Mouse (Mus musculus): ENCODE data around the gene Camk2n2.
"Not testable (repeated sequence)": the region's sequence is repeated elsewhere in the genome, so short reads cannot be mapped to it uniquely, and the experiment has no call there.

The Camk2n2 gene

GRCm38 (mm10) chr16:20621191-20621990 lies at the start of gene Camk2n2:
TSS of gene Camk2n2 (minus strand) at chr16:20621287.
- peak; percentile 59 to 76 for DNase-seq (ENCODE audit: low spot score in 2 of 2)

- no peak for DNase-seq (ENCODE audit: low spot score in 2 of 2)
These were observed 49.2 kb upstream of the Camk2n2 start for GRCm38 (mm10) chr16:20670291-20670690.

- not testable (repeated sequence) for DNase-seq (ENCODE audit: low spot score in 2 of 2)
These were observed 46.9 kb upstream of the Camk2n2 start, which contains the start of gene Eif4g1 for GRCm38 (mm10) chr16:20668013-20668412. TSS of gene Eif4g1 (plus strand) at chr16:20668313.

- no peak for DNase-seq (ENCODE audit: low spot score in 2 of 2)
These were observed 36.6 kb upstream of the Camk2n2 start for GRCm38 (mm10) chr16:20657661-20658060.

DNA sequence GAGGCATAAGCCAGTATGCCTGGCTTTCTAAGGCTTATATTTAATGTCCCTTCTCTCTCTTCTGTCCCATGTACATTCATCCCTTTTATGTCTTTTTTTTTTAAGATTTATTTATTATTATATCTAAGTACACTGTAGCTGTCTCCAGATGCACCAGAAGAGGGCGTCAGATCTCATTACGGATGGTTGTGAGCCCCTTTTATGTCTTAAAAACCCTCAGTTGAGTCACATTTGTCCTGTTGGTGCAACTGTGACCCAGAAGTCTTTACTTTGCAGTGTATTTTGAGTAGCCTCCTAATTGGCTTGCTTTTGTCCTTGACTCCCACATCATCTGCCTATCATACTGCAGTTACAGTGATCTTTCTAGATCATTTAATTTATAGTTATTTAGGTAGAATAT lies 32.2 kb upstream of the Camk2n2 start:
- no peak for DNase-seq (ENCODE audit: low spot score in 2 of 2)

- DNase-seq (ENCODE audit: low spot score in 2 of 2) = no peak
These were observed 30.8 kb upstream of the Camk2n2 start for GRCm38 (mm10) chr16:20651947-20652310.

DNA sequence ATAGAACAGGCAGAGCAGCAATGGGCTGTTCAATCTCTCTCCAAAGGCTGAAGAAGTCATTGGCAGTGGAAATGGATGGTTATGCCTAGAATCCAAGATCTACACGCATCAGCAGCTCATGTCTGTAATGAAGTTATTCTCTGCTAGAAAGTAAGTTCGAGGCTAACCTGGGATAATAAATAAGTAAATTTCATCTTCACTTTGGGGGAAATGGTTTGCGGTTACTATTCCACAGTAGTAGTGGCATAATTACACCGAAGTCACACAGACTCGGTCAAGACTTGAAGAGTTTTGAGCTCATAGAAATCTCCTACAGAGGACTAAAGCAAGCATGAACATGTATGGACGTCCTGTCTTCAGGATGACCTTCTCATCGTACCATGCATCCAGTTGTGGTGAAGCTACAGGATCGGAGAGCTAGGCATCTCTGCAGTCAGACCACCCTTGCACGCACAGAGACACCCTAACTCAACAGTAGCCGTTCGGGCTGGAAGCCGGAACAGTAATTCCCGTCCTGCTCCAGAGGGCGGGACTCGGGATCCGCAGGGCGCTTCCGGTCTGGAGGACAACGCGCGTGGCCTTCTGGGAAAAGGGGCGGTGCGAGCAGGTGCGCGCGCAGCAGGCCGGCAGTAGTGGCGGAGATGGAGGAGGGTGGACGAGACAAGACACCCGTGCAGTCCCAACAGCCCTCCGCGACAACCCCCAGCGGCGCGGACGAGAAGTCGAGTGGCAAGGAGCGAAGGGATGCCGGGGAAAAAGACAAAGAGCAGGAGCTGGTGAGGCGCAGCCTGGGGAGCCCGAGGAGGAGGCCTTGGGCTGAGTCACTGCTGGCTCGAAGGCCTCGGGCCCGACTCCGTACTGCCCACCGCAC lies 30.2 kb upstream of the Camk2n2 start, which contains the start of gene Psmd2:
TSS of gene Psmd2 (plus strand) at position 577 of the 871 bp plus-strand sequence.
- peak; percentile 96 to 99 for DNase-seq (ENCODE audit: low spot score in 2 of 2)

DNA sequence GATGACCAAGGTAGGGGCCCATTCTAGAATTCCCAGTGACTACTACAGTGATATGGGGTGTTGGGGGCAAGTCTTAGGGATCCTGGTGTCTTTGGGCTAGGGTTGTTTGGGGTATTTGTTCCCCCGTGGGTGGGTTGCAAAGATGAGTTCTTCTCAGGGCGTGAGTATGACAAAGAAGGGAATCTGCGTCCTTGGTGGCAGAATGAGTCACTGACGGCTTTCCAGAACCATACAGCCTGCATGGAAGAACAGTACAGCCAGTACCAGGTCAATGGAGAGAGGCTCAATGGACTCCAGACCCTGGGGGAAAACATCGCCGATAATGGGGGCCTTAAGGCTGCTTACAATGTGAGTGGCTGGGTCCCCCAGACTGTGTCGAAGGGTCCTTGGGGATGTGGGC lies 22.8 kb upstream of the Camk2n2 start:
- no peak for DNase-seq (ENCODE audit: low spot score in 2 of 2)

- peak; percentile 36 to 69 for DNase-seq (ENCODE audit: low spot score in 2 of 2)
These were observed 21.1 kb upstream of the Camk2n2 start for GRCm38 (mm10) chr16:20642161-20642560.

DNA sequence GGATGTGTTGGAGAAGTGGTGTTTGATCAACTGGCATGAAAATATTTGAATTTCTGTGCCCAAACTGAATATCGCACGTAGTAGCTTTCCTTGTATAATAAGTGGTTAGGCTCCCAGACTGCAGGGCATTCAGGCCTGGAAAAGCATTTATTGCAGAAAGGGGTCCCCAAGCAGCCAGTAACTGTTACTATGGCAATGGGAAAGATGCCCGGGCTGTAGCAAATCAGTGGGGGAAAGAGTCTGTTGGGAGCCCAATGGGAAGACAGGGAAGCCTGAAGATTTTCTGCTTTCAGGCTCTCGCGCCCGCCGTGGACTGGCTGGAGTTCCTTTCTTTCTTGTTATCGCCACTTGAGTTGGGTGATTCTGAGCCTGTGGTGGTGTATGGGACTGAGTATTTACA lies 17.3 kb upstream of the Camk2n2 start:
- no peak for DNase-seq (ENCODE audit: low spot score in 2 of 2)

GRCm38 (mm10) chr16:20637410-20637809 lies 16.3 kb upstream of the Camk2n2 start:
- no peak for DNase-seq (ENCODE audit: low spot score in 2 of 2)

DNA sequence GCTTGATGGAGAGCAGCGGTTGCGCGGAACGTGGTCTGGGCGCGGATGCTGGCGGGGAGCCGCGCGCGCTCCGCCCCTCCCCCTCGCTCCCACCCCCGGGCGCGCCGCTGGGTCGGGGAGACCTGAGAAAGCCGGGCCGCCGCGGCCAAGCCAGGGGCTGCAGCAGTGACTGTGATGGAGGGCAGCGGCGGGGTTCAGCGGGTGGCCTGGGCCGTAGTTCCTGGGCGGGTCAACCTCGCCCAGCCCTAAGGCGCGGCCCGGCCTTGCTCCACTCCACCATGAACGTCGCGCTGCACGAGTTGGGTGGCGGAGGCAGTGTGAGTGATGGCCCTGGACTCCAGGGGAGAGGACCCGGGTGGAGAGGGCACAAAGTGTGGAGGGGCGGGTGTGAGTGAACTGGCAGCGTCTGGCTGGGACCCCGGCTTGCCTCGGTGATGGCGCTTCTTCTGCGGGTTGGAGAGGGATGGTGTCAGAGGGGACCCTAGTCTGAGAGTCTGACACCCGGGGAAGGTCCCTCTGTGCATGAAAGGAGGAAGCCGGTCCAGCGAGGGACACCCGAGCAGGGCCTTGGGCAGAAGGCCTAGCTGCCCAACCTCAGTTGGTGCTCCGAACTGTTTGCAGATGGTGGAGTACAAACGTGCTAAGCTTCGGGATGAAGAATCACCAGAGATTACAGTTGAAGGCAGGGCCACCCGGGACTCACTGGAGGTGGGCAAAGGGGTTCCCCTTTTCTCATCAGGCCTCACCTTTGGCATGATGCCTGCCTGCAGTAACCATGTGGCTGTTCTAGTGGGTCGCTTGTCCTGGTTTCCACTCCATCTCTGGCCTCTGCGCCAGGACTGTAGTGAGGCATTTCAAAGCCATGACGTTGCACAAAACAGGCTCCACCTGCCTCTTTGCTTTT lies 8.9 kb upstream of the Camk2n2 start, which contains the start of gene Ece2:
TSS of gene Ece2 (plus strand) at position 98 of the 904 bp plus-strand sequence.
- no peak for DNase-seq (ENCODE audit: low spot score in 2 of 2)

GRCm38 (mm10) chr16:20628871-20629391 lies 7.8 kb upstream of the Camk2n2 start:
- DNase-seq (ENCODE audit: low spot score in 2 of 2) = no peak

GRCm38 (mm10) chr16:20623211-20623610 lies 2.1 kb upstream of the Camk2n2 start:
- no peak for DNase-seq (ENCODE audit: low spot score in 2 of 2)

- DNase-seq (ENCODE audit: low spot score in 2 of 2) = peak; percentile 40 to 69
These were observed 1.1 kb upstream of the Camk2n2 start for GRCm38 (mm10) chr16:20621991-20622685.

- DNase-seq (ENCODE audit: low spot score in 2 of 2) = peak in 1 of 2 experiments; percentile 73
These were observed 316 bp downstream of the Camk2n2 start for GRCm38 (mm10) chr16:20620751-20621190.

GRCm38 (mm10) chr16:20620399-20620735 lies 720 bp downstream of the Camk2n2 start:
- no peak for DNase-seq (ENCODE audit: low spot score in 2 of 2)

GRCm38 (mm10) chr16:20619541-20620398 lies 1.3 kb downstream of the Camk2n2 start:
- no peak for DNase-seq (ENCODE audit: low spot score in 2 of 2)

GRCm38 (mm10) chr16:20611357-20612227 lies 9.5 kb downstream of the Camk2n2 start, which contains the start of the genes Eef1akmt4, Gm49333 and Alg3:
TSS of gene Eef1akmt4 (plus strand) at chr16:20611593.
TSS of gene Gm49333 (plus strand) at chr16:20611610.
TSS of gene Alg3 (minus strand) at chr16:20611735.
- peak; percentile 83 to 89 for DNase-seq (ENCODE audit: low spot score in 2 of 2)

All from spleen, postnatal 4 days (tissue).